Mouse (Mus musculus) T-helper 1 cell (primary cell): Measurements from ENCODE around the gene Fam129a.

Experiments
- in situ Hi-C: fragments of 300-600 bp; cut with MboI, MseI; formaldehyde crosslinking; loops from one replicate; pipeline ENCODE4 v1.15.1; 2025; ENCODE audit warnings: high pct_unique_total_duplicates

The Fam129a gene

DNA sequence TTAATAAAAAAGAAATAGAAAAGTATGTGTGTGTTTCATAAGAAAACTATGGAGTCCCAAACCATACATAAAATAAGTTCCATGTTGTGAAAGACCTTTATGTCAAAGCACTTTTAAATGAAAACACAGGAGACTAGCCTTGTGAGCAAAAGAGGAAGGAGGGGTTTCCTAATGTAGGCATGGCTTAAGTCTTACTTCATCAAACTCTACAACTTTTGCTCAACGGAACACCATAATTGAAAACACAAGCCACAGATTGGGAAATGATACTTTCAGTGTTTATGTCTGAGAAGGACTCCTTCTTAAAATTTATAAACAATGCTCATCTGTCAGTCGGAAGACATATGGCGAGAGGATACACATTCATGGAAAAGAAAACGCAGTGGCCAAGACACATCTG, 54.3 kb downstream of the Fam129a start:
- in situ Hi-C loops: no loop called here

DNA sequence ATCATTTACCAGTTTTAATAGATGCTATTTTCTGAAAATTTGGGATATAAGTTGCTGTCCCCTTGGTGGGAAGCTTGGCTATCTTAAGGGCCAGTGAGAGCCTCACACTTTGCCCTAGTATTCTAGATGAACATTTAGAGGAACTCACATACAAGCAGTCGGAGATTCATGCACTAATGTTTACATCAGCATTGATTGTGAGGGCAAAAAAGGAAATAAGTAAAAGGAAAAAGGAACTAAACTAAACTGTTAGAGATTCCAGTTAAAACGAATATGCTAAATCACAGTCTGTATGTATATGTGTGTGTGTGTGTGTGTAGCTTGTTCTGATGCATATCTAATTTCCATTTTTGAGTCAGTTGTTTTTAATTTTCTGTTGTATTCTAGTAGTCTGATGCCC, 54.7 kb downstream of the Fam129a start:
- in situ Hi-C loops: no loop called here

DNA sequence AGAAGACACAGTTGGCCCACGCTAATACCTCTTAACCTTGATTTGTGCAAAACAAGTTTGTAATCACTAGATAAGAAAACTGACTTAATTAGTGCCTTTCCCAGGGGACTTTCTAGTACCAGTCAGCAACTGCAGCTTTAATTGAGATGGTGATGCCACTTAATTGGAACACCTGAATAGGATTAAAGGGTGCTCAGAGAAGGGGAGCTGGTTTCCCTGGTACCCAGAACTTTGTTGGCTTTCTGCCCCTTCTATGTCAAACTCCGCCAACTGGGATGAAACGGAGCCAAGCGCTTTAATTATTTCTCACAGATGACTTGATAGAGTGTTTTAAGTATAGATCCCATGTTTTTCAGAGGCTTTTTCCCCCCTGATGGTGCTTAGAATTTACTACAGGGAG, 55.6 kb downstream of the Fam129a start:
- in situ Hi-C loops: no loop called here

DNA sequence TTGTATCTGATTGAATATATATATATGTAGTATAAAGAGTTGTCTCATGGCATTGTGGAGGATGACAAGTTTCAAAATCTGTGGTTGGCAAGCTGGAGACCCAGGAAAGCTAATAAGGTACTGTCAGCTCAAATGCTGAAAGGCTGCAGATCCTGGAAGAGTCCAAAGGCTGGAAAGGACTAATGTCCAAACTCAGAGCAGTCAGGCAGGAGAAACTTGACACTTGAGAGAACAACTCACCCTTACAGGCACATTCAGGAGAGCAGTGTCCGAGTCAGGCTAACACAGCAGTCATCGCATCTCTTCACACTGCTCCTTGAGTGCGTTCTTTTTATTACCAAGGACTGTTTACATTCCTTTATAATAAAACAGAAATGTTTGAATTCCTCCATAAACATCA, 56.2 kb downstream of the Fam129a start:
- in situ Hi-C loops: no loop called here

DNA sequence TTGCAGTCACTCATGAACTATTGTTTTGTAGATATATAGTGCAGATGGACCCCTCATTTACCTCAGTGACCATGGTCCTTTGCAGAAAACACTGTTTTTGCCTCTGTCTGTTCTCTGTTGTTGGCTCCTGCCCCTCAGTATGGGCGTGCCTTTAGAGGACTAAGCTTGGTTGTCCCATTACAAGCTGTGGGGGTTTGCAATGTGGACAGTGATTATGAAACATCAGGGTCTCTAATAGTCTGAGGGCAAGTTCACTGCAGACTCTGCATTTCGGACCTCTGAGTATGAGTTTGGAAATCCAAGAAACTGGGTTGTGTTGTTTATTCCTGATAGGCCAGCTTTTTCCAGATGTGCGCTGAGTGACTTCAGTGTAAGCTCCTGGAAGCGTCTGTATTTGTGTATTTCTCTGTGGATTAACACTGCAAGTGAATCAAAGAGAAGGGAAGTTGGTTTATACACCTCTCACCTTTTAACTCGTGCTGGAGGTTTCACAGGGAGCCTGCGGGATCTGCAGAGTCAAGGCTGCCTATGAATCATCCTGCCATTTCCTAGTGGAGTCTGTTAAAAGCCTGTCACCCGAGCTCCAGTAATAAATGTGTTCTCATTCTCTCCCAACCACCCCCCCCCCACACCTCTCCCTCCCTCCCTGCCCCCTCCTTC, 58.7 kb downstream of the Fam129a start:
- in situ Hi-C loops: no loop called here

DNA sequence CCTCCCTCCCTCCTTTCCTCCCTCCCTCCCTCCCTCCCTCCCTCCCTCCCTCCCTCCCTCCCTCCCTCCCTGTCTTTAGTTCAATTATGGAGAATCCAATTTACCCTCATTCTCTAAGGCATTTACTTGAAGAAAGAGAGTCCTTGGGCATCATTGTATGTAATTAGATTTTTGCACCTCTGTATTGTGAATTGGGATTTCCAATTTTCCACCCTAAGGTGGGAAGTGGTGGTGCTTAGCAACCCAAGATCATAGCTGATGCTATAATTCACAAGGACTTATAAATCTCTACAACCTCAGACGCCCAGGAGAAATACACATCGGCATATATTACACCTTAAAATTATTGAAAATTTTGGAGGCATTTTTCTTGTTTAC, 59.3 kb downstream of the Fam129a start:
- in situ Hi-C loops: no loop called here

DNA sequence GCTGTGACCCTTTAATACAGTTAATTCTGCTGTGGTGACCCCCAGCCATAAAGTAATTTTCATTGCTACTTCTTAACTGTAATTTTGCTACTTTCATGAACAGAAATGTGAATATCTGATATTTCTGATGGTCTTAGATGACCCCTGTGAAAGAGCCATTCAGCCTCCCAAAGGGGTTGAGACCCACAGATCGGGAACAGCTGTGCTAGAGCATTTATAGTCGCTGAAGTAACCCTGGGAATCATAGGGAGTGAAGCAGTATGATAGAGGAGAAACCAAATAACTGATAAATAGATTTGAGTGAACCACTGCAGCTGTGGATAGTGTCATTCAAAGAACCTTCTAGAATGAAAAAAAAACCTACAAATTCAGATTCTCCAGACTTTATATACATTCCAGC, 60.1 kb downstream of the Fam129a start:
- in situ Hi-C loops: no loop called here

DNA sequence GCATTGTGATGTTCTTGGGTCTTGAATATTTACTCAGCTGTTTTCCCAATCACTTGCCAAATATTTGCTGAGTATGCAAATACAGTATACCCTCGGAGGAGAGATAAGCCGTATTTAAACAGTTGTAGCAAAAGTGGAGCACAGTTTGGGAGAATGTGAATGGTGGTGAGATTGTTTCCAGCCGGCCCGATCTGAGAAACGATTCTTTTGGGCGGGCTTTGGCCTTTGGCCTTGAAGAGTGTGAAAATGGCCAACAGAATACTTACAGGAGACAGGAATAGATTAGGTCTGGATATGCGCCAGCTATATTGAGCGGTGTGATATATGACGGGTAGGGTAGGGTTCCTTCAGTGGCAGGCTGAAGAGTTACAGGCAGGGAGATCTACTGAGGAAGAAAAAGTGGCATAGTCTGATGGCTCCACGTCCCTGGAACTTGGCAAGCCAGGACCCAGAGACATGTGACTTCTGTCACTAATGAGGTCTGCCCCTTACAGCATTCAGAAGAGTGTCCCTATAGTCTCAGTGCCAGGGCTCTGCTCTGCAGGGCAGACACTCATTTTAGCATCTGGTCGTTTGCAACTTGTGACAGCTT, 60.8 kb downstream of the Fam129a start:
- in situ Hi-C loops: no loop called here

DNA sequence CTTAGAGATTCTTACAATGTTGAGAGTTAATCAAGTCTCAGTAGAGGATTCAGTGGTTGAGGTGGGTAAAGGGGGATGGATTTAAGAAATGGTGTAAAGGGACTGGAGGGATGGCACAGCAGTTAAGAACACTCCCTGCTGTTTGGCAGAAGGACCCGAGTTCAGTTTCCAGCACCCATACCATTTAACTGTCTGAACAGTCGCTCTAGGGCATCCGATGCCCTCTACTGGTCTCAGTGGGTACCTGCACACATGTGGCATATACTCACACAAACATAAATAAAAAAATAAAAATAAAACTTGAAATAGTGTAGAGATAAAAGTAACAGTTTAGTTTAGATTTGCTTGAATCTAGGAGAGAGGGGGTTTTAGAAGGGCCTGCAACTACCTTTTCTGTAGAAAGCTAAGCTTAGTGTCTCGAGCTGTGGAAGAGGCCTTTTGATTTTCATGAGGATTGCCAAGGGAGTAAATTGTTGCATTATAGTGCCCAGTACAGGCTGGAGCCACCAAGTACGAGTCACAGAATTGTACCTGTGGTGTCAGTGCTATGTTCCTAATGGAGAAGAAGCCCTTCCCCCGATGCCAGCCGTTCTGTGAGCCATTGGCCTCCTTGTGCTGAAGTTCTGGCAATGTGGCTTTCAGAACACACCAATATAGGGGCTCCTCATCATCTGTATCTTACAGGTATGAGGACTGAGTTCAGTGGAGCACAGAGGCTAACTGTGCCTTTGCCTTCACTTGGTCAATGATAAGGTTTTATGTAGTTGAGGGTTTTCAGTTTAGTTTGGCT, 61.8 kb downstream of the Fam129a start:
- in situ Hi-C loops: no loop called here

DNA sequence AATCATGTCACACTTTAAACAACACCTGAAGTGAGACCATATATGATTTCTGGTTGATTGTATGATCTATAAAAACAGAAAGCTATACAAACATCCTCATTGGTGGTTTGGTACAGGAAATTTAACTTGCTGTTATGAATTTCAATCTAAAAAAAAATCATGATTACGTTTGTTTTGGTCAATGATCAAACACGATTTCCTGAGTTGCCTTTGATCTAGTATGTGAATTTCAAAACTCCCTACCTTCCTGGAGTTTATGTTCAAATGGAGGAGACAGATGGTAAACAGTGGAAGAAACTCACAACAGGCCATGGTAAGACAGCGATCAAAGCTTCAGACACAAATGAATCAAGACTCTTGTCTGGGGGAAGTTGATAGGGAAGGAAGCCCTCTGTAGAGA, 65.7 kb downstream of the Fam129a start:
- in situ Hi-C loops: no loop called here

DNA sequence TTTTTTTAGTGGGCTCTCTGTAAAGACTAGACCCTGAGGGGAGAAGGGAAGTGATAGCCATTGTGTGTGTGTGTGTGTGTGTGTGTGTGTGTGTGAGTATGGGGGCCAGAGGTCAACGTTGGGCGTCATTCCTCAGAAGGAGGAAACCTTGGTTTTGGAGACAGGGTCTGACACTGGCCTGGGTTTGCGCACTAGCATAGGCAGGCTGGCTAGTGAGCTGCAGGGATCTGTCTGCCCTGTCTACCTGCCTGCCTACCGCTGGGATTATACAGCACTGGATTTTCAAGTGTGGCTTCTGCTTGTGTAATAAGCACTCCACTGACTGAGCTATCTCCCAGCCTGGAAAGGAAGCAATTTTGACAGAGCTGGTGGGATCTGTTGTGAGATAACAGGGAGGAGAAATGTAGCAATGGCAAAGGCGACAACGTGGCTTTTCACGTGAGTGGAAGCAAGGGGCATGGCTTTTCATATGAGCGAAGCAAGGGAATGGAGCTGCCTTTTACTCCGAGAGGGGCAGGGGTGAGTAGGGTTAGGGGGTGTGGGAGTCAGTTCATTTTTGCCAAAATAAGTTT, 66.5 kb downstream of the Fam129a start:
- in situ Hi-C loops: no loop called here

DNA sequence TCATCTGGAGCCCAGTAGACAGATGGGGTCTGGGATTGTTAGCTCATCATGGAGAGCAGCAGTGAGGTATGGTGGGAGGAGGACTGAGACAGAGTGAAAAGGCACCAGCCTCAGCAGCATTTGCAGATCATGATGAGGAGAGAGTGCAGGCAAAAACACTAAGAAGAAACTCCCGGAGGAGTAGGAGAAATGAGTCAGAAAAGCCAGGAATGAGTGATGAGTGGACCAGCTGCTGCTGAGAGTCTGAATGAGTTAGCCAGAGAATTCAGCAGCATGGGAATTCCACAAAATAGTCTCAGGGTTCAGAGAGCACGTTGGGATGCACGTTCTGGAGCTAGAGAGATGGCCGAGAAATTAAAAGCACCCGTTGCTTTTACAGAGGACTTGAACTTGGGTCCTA, 67.4 kb downstream of the Fam129a start:
- in situ Hi-C loops: no loop called here

DNA sequence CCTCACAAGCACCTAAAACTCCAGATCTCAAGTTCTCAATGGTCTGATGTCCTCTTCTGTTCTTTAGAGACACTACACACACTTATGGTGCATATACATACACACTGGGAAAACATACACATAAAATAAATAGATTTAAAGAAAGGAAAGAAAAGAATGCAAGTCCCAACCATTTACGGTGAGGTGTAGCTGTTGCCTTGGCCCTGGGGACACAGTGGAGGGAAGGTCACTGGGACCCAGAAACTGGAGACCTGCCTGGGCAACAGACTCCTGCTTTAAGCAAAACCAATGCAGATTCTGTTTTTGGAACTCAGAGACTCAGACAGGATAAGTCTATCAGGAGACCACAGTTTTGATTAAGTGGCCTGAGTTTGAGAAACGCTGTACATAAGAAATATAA, 67.8 kb downstream of the Fam129a start:
- in situ Hi-C loops: no loop called here

DNA sequence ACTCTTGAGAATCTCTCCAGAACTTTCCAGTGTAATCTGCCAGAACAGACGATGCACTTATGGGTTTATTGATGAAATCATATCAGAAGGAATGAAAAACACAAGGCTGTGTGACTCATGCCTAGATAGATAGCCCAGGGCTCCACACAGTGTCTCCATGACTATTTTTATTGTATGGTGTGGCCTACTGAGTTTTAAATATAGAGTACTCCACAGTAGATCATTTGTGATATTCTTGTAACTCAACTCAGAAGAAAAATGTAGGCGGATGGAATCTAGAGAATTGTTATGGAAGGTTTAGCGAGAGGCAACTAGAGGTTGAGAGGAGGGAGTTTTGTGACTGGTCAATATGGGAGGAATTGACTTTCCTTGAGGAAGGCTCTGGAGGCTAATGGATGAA, 75.4 kb downstream of the Fam129a start:
- in situ Hi-C loops: no loop called here

DNA sequence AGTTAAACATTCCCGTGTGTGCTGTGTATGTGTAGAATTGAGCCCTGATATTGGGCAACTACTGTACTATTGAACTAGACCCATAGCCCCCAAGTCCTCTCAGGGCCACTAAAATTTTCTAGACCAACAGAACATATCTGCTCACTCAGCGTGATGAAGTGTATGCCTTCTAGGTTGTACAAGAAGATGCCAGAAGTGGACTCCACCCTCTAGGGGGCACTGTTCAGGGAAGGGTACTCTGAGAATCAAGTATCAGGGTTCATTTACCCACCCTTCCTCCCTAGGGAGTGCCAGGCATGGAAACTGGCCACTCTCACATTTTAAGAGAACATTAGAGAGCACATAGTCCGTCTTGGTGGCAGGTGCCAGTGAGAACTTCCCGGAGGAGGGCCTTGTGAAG, 77.1 kb downstream of the Fam129a start:
- in situ Hi-C loops: no loop called here

DNA sequence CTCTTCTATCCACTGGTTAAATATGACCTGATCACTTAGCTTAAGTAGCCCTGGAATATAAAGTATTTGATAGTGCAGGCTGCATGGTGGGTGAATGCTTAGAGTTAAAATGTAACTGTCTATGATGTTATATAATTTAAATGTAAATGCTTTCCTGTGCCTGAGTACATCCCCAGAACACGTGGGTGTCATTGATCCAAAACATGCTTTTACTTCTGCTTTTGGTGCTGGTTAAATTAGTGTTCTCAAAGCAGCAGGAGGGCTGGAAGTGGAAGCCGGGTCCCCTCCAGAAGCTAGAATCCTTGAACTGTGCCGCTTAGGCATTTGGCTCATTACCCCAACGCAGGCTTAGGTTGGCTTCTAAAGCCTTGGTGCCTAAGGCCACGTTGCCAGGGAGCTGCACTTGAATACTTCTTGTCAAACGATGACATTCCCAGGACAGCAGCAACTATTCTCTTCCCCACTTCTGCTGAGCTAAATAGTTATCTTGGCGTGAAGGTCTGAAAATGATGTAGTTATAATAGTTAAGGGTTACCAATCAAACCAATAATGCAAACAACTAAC, 86.1 kb downstream of the Fam129a start:
- in situ Hi-C loops: no loop called here

DNA sequence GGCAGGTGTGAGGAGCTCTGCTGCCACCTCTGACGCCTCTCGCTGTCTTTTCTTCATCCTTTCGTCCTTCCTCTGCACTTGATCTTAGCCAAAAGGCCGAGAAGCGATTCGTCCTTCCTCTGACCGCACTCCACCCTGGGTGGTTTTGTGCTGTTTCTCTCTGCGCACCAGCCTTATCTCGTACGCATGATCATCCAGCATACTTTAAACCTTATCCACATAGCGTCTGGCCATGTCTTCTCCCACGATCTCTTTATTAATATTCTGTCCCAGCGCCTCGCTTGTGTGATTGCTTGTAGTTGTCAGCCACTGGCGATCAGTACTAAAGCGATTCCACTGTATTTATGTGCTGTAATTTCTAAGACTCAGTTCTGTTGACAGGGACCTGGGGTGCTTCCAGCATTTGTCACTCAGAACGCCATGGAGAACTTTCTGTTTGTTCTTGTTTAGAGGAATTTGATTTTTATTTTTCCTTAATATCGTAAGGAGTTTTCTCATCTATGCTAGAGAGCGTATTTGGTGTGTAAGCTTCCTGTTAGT, 87.4 kb downstream of the Fam129a start:
- in situ Hi-C loops: no loop called here

DNA sequence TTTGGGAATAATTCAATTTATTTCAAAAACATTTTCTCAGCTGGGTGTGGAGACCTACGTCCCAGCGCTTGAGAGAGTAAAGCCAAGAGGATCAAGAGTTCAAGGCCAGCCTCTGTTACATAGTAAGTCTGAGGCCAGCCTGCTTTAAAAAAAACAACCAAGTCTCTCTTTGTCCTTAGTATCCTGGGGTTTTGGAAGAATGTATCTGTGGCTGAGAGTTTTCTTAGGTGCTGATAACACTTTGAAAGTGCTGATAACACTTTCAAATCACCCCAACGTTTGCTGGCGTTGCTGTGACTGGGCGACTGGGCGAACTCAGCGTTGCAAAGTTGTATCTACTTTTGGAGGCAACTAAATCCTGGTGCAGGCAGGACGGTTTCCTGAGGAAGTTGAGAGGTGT, 88.7 kb downstream of the Fam129a start:
- in situ Hi-C loops: no loop called here

DNA sequence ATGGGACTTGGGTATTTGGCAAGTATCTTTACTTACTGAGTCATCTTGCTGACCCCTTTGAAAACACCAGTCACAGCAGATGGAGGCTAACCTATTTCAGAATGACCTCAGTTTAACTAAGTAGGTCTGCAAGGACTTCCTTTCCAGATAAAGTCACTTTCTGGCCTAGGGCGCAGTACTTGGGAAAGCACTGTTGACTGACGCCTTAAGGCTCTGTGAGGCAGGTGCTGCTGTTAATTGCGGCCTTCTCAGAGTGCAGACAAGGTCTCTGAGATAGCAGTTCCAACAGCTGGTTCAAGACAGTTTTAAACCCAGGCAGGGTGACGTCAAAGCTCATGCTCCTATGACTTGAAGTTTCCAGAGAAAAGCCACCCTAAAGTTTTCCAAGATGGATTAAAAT, 89.3 kb downstream of the Fam129a start:
- in situ Hi-C loops: no loop called here

DNA sequence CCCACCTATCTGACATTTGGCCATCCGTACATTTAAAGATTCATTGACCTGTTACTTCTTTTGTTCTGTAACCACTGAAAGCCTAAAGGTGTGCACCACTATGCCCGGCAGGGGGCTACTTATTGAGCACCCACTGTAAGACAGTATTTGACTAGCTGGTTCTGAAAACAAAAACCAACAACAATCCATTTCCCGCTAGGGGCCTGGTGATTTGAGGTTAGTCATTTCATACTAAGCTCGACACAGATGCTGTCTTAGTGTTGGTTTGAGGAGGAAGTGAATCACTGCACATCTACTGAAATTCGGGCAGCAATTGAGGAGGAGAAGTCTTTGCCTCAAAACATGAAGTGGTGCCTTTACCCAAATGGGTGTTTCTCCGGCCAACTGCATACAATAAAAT, 89.9 kb downstream of the Fam129a start:
- in situ Hi-C loops: no loop called here

DNA sequence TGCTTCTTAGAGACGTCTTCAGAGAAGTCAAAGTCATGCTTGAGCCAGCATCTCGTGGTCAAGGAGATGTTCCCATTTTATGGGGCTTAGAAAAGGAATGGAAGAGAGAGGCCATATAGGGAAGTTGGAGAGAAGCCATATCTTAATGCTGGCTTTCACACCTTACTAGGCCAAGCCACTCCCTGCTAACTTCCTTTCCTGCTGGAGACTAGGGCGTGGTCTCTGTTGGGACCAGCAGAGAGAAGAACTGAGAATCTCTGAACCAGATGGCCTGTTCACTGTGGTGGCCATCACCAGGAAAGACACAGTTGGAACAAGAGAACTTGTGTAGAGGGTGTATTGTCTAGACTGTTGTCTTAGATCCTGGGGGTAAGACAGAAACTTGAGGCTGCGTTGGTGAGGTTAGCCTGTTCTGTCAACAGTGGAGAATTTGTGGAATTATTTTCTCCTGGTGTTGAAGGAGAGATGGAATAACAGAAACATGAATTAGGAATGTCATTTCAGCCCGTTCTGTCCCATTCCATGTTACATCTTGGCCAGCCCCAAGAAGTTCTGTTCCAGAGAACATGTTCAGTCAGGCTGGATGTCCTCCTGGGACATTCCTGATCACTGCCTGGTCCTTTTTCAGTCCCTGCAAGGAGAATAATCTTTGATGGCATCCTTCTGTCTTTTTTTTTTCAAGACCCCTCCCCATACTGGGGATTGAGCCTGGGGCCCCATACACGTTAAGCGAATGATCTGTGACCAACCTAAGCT, 90.9 kb downstream of the Fam129a start:
- in situ Hi-C loops: no loop called here

DNA sequence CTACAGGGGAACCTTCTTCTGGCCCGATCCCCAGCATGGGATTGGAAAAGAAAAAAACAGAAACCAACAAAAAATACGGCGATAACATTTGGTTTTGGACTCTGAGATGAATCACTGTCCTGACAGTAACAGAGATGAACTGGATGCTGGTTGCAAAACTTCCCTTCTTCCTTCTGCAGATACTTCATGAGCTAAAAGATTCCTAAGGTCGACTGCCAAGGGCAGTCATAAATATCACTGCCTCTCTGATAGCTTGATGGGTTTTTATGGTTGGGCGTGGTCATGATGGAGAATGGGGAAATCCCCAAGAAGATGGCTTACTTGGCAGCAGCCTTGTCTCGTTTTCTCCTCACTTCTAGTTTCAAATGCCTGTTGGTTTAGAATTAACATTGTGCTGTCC, 92.0 kb downstream of the Fam129a start:
- in situ Hi-C loops: no loop called here
